Mouse (Mus musculus): ENCODE data around the gene Cacna2d4. TPM values are rescaled to one million over a fixed set of nuclear protein-coding genes. Genes with fewer than 3 reads are reported as not detected.
"Not testable (repeated sequence)": the region's sequence is repeated elsewhere in the genome, so short reads cannot be mapped to it uniquely, and the experiment has no call there.

The Cacna2d4 gene
- polyA plus RNA-seq, 1 experiment from 2014 or later = 0.03 TPM

DNA sequence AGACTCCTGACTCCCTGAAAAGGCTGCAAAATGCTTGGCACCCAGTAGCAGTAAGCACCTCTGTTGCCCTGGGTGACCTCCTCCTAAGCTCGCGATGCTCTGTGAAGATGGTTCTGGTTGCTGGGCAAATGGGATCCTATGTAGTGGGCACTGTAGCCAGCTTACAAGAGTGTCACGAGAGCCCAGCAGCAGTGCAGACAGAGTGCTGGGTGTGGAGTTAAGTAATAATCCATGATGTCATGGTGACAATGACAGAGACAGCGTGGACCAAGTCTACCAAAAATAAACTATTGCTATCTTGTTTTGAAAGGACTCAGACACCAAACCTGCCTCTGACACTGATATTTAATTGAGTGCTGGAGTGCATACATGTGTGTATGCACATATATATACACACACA is 34.8 kb upstream of the Cacna2d4 start:
- 98% methylated on average over 4 of the region's 4 CpGs for WGBS
- Histone ChIP-seq H3K9me3 (ENCODE audit: control insufficient read depth) (no peaks in the 10 kb centered on the region), H3K36me3 (ENCODE audit: control insufficient read depth, insufficient read depth) (no peaks in the 10 kb centered on the region)

DNA sequence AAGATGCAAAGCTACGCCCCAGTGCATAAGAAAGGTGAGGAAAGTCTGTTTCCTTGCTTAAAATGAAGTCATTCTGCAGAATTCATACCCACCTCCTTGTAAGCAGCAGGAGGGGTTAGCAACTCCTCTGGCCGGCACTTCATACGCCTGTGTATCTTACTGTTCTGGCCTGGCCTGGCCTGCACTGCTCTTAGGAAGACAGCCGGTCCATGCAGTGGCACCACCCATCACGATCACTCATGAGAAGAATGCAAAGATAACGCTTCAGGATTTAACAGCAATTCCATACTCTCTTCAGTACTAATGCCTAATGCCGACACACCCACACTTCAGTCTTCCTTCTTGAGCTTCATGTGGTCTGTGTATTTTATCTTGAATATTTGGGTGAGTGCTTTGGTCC is 32.0 kb upstream of the Cacna2d4 start:
- H3K4me1 ChIP-seq (replicated peaks; ENCODE audit: control insufficient read depth, insufficient read depth, low read length) = no peaks in the 10 kb centered on the region; the same call in 1 of the 2 replicates
- no peaks in the 10 kb centered on the region for H3K36me3 ChIP-seq (ENCODE audit: control insufficient read depth, insufficient read depth)
- 87% methylated on average over 7 of the region's 7 CpGs for WGBS
- no peak overlapping the region for H3K4me3 ChIP-seq (ENCODE audit: low read depth, low read length)
- H3K27me3 ChIP-seq (replicated peaks; ENCODE audit: control insufficient read depth, insufficient read depth, low read length) = no peaks in the 10 kb centered on the region
- H3K27ac ChIP-seq (ENCODE audit: low read depth, low read length) = no peak overlapping the region
- no peak for ATAC-seq
- no peak for TF ChIP-seq CTCF (IDR thresholded peaks at IDR 0.05; ENCODE audit: low read depth)
- H3K9me3 ChIP-seq (ENCODE audit: control insufficient read depth) = no peaks in the 10 kb centered on the region
- H3K4me2 ChIP-seq (replicated peaks; ENCODE audit: low read depth) = no peak overlapping the region
- no peak overlapping the region for H3K9ac ChIP-seq (ENCODE audit: low read depth, low read length)

More for the DNA sequence above, 34.8 kb upstream of the Cacna2d4 start:
- no peak overlapping the region for H3K9ac ChIP-seq (ENCODE audit: low read depth, low read length)
- no peak overlapping the region for H3K4me2 ChIP-seq (replicated peaks; ENCODE audit: low read depth)
- no peaks in the 10 kb centered on the region for H3K27me3 ChIP-seq (replicated peaks; ENCODE audit: control insufficient read depth, insufficient read depth, low read length)
- H3K4me1 ChIP-seq (replicated peaks; ENCODE audit: control insufficient read depth, insufficient read depth, low read length) = no peaks in the 10 kb centered on the region; the same call in 1 of the 2 replicates
- TF ChIP-seq CTCF (IDR thresholded peaks at IDR 0.05; ENCODE audit: low read depth) = no peak
- no peak overlapping the region for H3K4me3 ChIP-seq (ENCODE audit: low read depth, low read length)
- no peak for ATAC-seq
- H3K27ac ChIP-seq (ENCODE audit: low read depth, low read length) = no peak overlapping the region

DNA sequence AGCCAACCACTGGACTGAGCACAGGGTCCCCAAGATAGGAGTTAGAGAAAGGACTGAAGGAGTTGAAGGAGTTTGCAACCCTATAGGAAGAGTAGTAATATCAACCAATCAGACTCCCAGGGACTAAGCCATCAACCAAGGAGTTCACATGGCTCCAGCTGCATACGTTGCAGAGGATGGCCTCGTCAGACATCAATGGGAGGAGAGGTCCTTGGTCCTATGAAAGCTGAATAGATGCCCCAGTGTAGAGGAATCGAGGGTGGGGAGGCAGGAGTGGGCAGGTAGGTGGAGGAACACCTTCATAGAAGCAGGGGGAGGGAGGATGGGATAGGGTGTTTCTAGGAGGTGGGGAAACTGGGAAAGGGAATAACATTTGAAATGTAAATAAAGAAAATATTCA is 31.4 kb upstream of the Cacna2d4 start:
- Histone ChIP-seq H3K4me1 (replicated peaks; ENCODE audit: control insufficient read depth, insufficient read depth, low read length) (no peaks in the 10 kb centered on the region; the same call in 1 of the 2 replicates), H3K36me3 (ENCODE audit: control insufficient read depth, insufficient read depth) (no peaks in the 10 kb centered on the region), H3K9ac (ENCODE audit: low read depth, low read length) (no peak overlapping the region), H3K27ac (ENCODE audit: low read depth, low read length) (no peak overlapping the region), H3K4me2 (replicated peaks; ENCODE audit: low read depth) (no peak overlapping the region), H3K9me3 (ENCODE audit: control insufficient read depth) (no peaks in the 10 kb centered on the region), H3K27me3 (replicated peaks; ENCODE audit: control insufficient read depth, insufficient read depth, low read length) (no peaks in the 10 kb centered on the region), H3K4me3 (ENCODE audit: low read depth, low read length) (no peak overlapping the region)
- ATAC-seq = no peak
- 86% methylated on average over 3 of the region's 3 CpGs for WGBS
- no peak for TF ChIP-seq CTCF (IDR thresholded peaks at IDR 0.05; ENCODE audit: low read depth)

DNA sequence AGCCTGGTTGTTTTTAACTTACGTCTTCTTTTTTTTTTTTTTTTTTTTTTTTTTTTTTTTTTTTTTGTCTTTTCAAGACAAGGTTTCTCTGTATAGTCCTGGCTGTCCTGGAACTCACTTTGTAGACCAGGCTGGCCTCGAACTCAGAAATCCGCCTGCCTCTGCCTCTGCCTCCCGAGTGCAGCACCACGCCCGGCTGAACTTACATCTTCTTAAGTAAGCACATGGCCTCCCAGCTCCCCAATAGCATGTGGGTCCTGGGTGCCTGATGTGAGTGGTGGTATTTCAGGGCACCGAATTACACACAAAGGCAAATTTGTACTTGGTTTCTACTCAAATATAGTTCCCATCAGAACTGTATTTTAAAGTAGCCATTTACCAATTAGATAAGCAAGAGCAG is 30.3 kb upstream of the Cacna2d4 start:
- not testable (repeated sequence) for H3K4me3 ChIP-seq (ENCODE audit: low read depth, low read length); H3K9ac ChIP-seq (ENCODE audit: low read depth, low read length); H3K4me2 ChIP-seq (replicated peaks; ENCODE audit: low read depth); H3K4me1 ChIP-seq (replicated peaks; ENCODE audit: control insufficient read depth, insufficient read depth, low read length); H3K9me3 ChIP-seq (ENCODE audit: control insufficient read depth); H3K36me3 ChIP-seq (ENCODE audit: control insufficient read depth, insufficient read depth); H3K27ac ChIP-seq (ENCODE audit: low read depth, low read length); H3K27me3 ChIP-seq (replicated peaks; ENCODE audit: control insufficient read depth, insufficient read depth, low read length); ATAC-seq
- 87% methylated on average over 7 of the region's 7 CpGs for WGBS

DNA sequence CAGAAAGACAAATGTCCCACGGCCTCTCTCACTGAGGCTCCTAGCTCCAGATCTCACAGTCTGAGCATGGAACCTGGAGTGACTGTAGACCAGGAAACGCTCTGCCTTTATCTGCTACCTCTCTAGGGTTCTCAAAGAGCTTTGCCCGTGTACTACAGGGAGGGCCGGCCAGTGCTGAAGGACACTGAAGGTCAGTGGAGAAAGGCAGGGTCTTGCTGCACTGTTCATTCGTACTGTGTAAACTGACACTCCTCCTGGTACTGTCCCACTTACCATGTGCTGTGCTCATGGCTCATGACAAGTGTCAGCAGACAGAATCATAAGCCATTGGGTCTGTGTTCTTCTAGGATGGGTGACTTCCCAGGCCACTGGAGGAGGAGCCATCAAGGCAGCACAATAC is 23.0 kb upstream of the Cacna2d4 start:
- no peaks in the 10 kb centered on the region for H3K27me3 ChIP-seq (replicated peaks; ENCODE audit: control insufficient read depth, insufficient read depth, low read length)
- no peaks in the 10 kb centered on the region for H3K4me1 ChIP-seq (replicated peaks; ENCODE audit: control insufficient read depth, insufficient read depth, low read length)
- 81% methylated on average over 5 of the region's 5 CpGs for WGBS
- TF ChIP-seq CTCF (IDR thresholded peaks at IDR 0.05; ENCODE audit: low read depth) = no peak
- H3K4me2 ChIP-seq (replicated peaks; ENCODE audit: low read depth) = no peak overlapping the region
- H3K9me3 ChIP-seq (ENCODE audit: control insufficient read depth) = no peaks in the 10 kb centered on the region
- H3K36me3 ChIP-seq (ENCODE audit: control insufficient read depth, insufficient read depth) = peaks cover 32% of the 10 kb centered on the region
- H3K4me3 ChIP-seq (ENCODE audit: low read depth, low read length) = no peak overlapping the region
- no peak overlapping the region for H3K9ac ChIP-seq (ENCODE audit: low read depth, low read length)
- ATAC-seq = no peak
- H3K27ac ChIP-seq (ENCODE audit: low read depth, low read length) = no peak overlapping the region

DNA sequence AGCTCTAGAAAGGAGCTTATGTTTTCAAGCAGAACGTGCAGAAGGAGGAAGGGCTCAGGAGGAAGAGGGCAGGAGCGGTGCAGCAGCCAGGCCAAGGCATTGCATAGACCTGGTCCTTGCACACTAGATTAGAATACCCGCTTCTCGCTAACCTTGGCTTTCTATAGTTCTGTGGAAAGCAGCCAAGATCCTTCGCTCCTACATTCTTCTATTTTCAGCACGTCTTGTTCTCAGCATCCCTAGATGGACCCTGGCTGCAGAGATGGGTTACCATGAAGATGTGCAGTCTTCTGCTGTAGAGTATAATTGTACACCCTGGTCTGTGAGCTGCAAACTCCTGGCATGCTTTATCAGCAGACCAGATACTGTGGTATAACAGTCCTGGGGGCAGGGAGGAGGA is 22.1 kb upstream of the Cacna2d4 start:
- no peak for TF ChIP-seq CTCF (IDR thresholded peaks at IDR 0.05; ENCODE audit: low read depth)
- H3K4me1 ChIP-seq (replicated peaks; ENCODE audit: control insufficient read depth, insufficient read depth, low read length) = no peaks in the 10 kb centered on the region
- no peak overlapping the region for H3K27ac ChIP-seq (ENCODE audit: low read depth, low read length)
- H3K27me3 ChIP-seq (replicated peaks; ENCODE audit: control insufficient read depth, insufficient read depth, low read length) = no peaks in the 10 kb centered on the region
- WGBS = 80% methylated on average over 6 of the region's 6 CpGs
- H3K4me3 ChIP-seq (ENCODE audit: low read depth, low read length) = no peak overlapping the region
- no peak overlapping the region for H3K4me2 ChIP-seq (replicated peaks; ENCODE audit: low read depth)
- ATAC-seq = no peak
- H3K9me3 ChIP-seq (ENCODE audit: control insufficient read depth) = no peaks in the 10 kb centered on the region
- peaks cover 32% of the 10 kb centered on the region for H3K36me3 ChIP-seq (ENCODE audit: control insufficient read depth, insufficient read depth)
- no peak overlapping the region for H3K9ac ChIP-seq (ENCODE audit: low read depth, low read length)

DNA sequence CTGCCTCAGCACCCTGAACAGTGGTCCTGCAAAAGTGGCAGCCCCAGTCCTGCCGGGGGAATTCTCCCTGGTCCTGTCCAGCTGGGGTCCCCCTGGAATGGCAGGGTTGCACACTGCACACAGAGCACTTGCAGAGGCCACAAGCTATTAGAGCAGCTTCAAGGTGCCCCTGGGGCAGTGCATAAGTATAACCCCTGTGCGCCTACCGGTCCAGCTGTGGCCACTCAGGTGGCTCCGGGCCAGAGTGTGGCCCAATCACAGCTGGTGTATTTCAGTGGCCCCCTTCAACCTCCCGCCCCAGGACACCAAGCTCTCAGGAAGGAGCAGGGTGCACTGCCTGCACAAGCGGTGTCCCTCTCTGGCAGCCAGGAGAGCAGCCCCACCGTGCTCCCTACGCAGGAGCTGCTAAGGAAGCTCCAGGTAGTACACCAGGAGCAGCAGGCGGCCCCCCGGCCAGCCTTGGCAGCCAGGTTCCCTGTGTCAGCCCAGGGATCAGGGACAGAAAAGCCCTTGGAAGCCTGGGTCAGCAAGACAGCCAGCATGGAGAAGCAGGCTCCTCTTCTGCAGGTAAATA is 21.2 kb upstream of the Cacna2d4 start:
- TF ChIP-seq CTCF (IDR thresholded peaks at IDR 0.05; ENCODE audit: low read depth) = no peak
- H3K4me3 ChIP-seq (ENCODE audit: low read depth, low read length) = no peak overlapping the region
- no peak overlapping the region for H3K27ac ChIP-seq (ENCODE audit: low read depth, low read length)
- H3K4me1 ChIP-seq (replicated peaks; ENCODE audit: control insufficient read depth, insufficient read depth, low read length) = no peaks in the 10 kb centered on the region
- H3K4me2 ChIP-seq (replicated peaks; ENCODE audit: low read depth) = no peak overlapping the region
- H3K9me3 ChIP-seq (ENCODE audit: control insufficient read depth) = no peaks in the 10 kb centered on the region
- no peak for ATAC-seq
- H3K36me3 ChIP-seq (ENCODE audit: control insufficient read depth, insufficient read depth) = peaks cover 32% of the 10 kb centered on the region
- no peak overlapping the region for H3K9ac ChIP-seq (ENCODE audit: low read depth, low read length)
- WGBS = 87% methylated on average over 10 of the region's 10 CpGs
- no peaks in the 10 kb centered on the region for H3K27me3 ChIP-seq (replicated peaks; ENCODE audit: control insufficient read depth, insufficient read depth, low read length)

Measured in intestine, postnatal 0 days (tissue).